Mouse (Mus musculus) ES-E14 (cell line): Measurements from ENCODE around the gene Mthfd1l.

Experiments
- CHD2 ChIP-seq: IDR thresholded peaks from 2 replicates; pipeline ENCODE4 v1.6.1; 2014; ENCODE audit warnings: mild to moderate bottlenecking, low read depth, low read length, inconsistent platforms
- HCFC1 ChIP-seq: IDR thresholded peaks from 2 replicates; pipeline ENCODE4 v1.6.1; 2012; ENCODE audit warnings: low read length, inconsistent platforms, borderline replicate concordance; ENCODE audit not compliant: insufficient read depth
- MAFK ChIP-seq: IDR thresholded peaks from 2 replicates; pipeline ENCODE4 v1.6.1; 2014; ENCODE audit warnings: mild to moderate bottlenecking, low read depth, low read length, inconsistent platforms; ENCODE audit not compliant: insufficient read depth
- ZC3H11A ChIP-seq: IDR thresholded peaks from 2 replicates; pipeline ENCODE4 v1.6.1; 2012; ENCODE audit warnings: low read depth, mild to moderate bottlenecking, inconsistent platforms, low read length, borderline replicate concordance

DNA sequence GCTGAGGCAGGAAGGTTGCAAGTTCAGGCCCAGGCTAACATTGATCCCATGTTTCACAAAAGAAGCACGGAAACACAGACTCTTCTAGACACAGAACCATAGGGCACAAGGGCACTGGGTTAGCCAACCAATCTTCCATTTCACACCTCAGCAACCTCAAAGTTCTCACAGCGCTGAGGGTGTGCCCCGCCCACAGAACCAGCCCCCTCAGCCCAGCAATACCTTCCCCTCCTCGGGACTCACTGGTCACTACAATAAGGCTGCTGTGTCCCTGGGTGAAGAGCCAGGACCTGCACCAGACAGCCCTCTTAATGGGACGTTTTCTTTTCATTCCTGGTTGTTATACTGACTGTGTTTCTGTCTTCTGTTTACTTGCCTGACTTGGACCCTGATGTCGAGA is 181.1 kb downstream of the Mthfd1l start:
- TF ChIP-seq MAFK, result no peak
- TF ChIP-seq HCFC1, result no peak
- no peak for TF ChIP-seq CHD2
- no peak for TF ChIP-seq ZC3H11A
